8 mouse cellular contexts compared by ENCODE assay signal in genomic region chr5:122989001-122989525, GRCm38 (mm10). TPM values are rescaled to one million over a fixed set of nuclear protein-coding genes. Genes with fewer than 3 reads are reported as not detected.
DNase-seq lines count a peak whose midpoint lies in the region; ATAC-seq lines count a peak whose summit lies in the region.

No protein-coding gene starts in this region.

- H3K9me3 ChIP-seq in midbrain, embryonic 10.5 days (replicated peaks): no peaks in the 10 kb centered on the region

- H3K27me3 ChIP-seq in midbrain, embryonic 10.5 days (ENCODE audit: low read depth, poor library complexity, severe bottlenecking): no peaks in the 10 kb centered on the region

- H3K27ac ChIP-seq in midbrain, embryonic 10.5 days (replicated peaks): peak overlapping the region; percentile 98

- H3K36me3 ChIP-seq in midbrain, embryonic 10.5 days: peaks cover 3% of the 10 kb centered on the region

- peak; percentile 39 for ATAC-seq in inflammation-experienced regulatory T-cells, adult 6 months

- under 1% methylated on average over 35 of the region's 39 CpGs for WGBS in midbrain, embryonic 10.5 days

- peaks cover 89% of the 10 kb centered on the region for H3K4me1 ChIP-seq in midbrain, embryonic 10.5 days

- peak overlapping the region; percentile 82 for H3K4me3 ChIP-seq in midbrain, embryonic 10.5 days

- intact Hi-C loops in gastrocnemius, postnatal 14 days (cut with DNase I; ENCODE audit: low total_unique reads): no loop called here
- intact Hi-C loops in left cerebral cortex, postnatal 4 days (cut with DNase I): no loop called here

- DNase-seq in ZHBTc4 (ENCODE audit: low read depth, low spot score): peak; percentile 81
- DNase-seq in cerebellum, postnatal 25 days: peak; percentile 87 to 88
- peak; percentile 84 for DNase-seq in gastrocnemius, postnatal 14 days
- peak; percentile 86 for DNase-seq in left cerebral cortex, postnatal 4 days
- DNase-seq in midbrain, embryonic 10.5 days (ENCODE audit: low spot score): peak; percentile 84
- DNase-seq in right cerebral cortex, postnatal 4 days: peak; percentile 63
- DNase-seq in yolk sac, embryonic 10.5 days (ENCODE audit: low spot score): peak; percentile 82

RNA-seq across cellular contexts. Expression of gene Kdm2b, which starts 0.6 kb away (rescaled TPM):
- 10 to 100 TPM; 13.4 to 14.4 TPM for total RNA-seq in gastrocnemius, postnatal 14 days (2021)
- 10 to 100 TPM; 29.8 to 58.3 (median 53.4) TPM for polyA plus RNA-seq in inflammation-experienced regulatory T-cells, adult 6 months (2017; shearing (Covaris generic))
- total RNA-seq in left cerebral cortex, postnatal 4 days (2021): 100 to 1,000 TPM; 140 to 144 TPM
- polyA plus RNA-seq in midbrain, embryonic 10.5 days (2016; fragmentation: Nextera tagmentation; extraction: Ambion mirVana): 77.9 and 83.9 TPM in 2 replicates

RNA-seq across cellular contexts. Expression of gene Orai1, which starts 25.8 kb away (rescaled TPM):
- total RNA-seq in gastrocnemius, postnatal 14 days (2021): 10 to 100 TPM; 39.5 to 47.6 TPM
- 10 to 100 TPM in 1 of 3 experiments, 1 to 10 TPM in 2; 7.3 to 10.0 (median 8.0) TPM for polyA plus RNA-seq in inflammation-experienced regulatory T-cells, adult 6 months (2017; shearing (Covaris generic))
- total RNA-seq in left cerebral cortex, postnatal 4 days (2021): 10 to 100 TPM; 13.2 to 14.2 TPM
- polyA plus RNA-seq in midbrain, embryonic 10.5 days (2016; fragmentation: Nextera tagmentation; extraction: Ambion mirVana): 8.7 and 10.3 TPM in 2 replicates

RNA-seq across cellular contexts. Expression of gene Morn3, which starts 57.8 kb away (rescaled TPM):
- total RNA-seq in gastrocnemius, postnatal 14 days (2021): not detected
- polyA plus RNA-seq in inflammation-experienced regulatory T-cells, adult 6 months (2017; shearing (Covaris generic)): 1 to 10 TPM; 2.6 to 7.4 (median 6.1) TPM
- total RNA-seq in left cerebral cortex, postnatal 4 days (2021): not detected
- 0.21 and 0.67 TPM in 2 replicates for polyA plus RNA-seq in midbrain, embryonic 10.5 days (2016; fragmentation: Nextera tagmentation; extraction: Ambion mirVana)

Comparison
In these comparisons a context has a peak if more than half of its experiments do, and no peak if none do; other contexts are left out.
1. Peak in every context shown above with its lines: DNase-seq, ATAC-seq, H3K4me3 ChIP-seq and H3K27ac ChIP-seq.
2. RNA of gene Kdm2b, which starts 0.6 kb away (total RNA-seq): 140 to 144 TPM in left cerebral cortex, postnatal 4 days; 13.4 to 14.4 TPM in gastrocnemius, postnatal 14 days; every median in the first group is over 4 times any median in the second.